Mouse (Mus musculus): Measurements from ENCODE around the gene Fgfr2. TPM values are rescaled to one million over a fixed set of nuclear protein-coding genes. Genes with fewer than 3 reads are reported as not detected.

Gene Fgfr2
- total RNA-seq, 1 experiment from 2014 or later: not detected

- no peak for ATAC-seq (replicated peaks in 1 of 2; ENCODE audit: insufficient read depth in 1 of 2, low FRiP score in 2 of 2, low TSS enrichment in 1 of 2, low read depth in 1 of 2, poor library complexity in 2 of 2, severe bottlenecking in 2 of 2)
Observed at GRCm38 (mm10) chr7:130327603-130328365, 2795.4 kb downstream of the Fgfr2 start.

GRCm38 (mm10) chr7:130325983-130326433 is 2797.1 kb downstream of the Fgfr2 start:
- ATAC-seq (replicated peaks in 1 of 2; ENCODE audit: insufficient read depth in 1 of 2, low FRiP score in 2 of 2, low TSS enrichment in 1 of 2, low read depth in 1 of 2, poor library complexity in 2 of 2, severe bottlenecking in 2 of 2): peak; percentile 29 to 44; a peak in 2 of 4 replicates

DNA sequence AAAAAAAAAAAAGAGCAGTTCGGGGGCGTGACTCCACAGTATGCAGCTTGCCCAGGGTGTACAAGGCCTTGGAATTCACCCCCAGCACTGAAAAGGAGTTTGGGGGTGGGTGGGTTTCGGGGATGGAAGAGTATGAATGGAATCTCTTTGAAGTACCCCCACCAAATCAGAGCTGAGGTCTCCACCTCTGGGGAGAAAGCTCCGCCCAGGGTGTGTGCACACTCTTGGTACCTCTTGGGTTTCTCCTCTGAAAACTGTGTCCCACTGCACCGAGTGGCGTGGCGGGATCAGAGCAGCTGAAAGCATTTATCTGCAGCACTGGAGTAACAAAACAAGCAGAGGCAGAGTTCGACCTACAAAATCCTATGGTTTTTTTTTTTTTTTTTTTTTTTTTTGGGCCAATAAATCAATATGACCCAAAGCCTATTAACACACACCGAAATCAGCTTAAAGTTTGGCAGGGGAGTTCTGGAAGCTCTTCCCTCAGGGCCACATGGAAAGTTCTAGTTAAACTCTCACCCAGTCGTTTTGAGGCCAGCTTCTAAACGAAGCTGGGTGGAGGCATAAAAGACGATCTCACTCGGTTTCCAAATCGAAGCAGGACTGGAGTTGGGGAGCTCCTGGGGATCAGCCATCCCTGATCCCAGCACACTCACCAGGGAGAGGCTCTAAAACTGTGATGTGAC is 2798.3 kb downstream of the Fgfr2 start:
- ATAC-seq (replicated peaks in 1 of 2; ENCODE audit: insufficient read depth in 1 of 2, low FRiP score in 2 of 2, low TSS enrichment in 1 of 2, low read depth in 1 of 2, poor library complexity in 2 of 2, severe bottlenecking in 2 of 2): no peak

- ATAC-seq (replicated peaks in 1 of 2; ENCODE audit: insufficient read depth in 1 of 2, low FRiP score in 2 of 2, low TSS enrichment in 1 of 2, low read depth in 1 of 2, poor library complexity in 2 of 2, severe bottlenecking in 2 of 2): no peak
Observed at GRCm38 (mm10) chr7:130323766-130324165, 2799.4 kb downstream of the Fgfr2 start.

- no peak for ATAC-seq (replicated peaks in 1 of 2; ENCODE audit: insufficient read depth in 1 of 2, low FRiP score in 2 of 2, low TSS enrichment in 1 of 2, low read depth in 1 of 2, poor library complexity in 2 of 2, severe bottlenecking in 2 of 2)
Observed at GRCm38 (mm10) chr7:130319799-130320556, 2803.2 kb downstream of the Fgfr2 start.

DNA sequence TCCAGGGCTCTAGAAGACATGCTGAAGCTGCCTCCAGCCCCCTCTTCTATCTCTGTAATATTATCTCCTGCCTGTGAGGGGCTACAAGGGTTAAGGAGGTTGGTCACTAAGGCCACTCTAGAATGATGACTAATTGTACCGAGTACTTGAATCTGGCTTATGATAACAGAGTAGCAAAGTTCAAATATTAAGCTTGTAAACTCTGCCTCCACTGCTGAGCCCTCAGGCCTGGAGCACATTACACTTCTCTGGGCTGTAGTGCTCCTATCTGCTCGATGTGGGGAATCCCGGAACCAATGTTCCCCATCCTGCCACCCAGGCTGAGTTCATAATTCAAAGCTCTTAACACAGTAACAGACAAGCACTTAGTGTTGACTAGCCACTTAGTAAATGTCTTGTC is 2806.9 kb downstream of the Fgfr2 start:
- no peak for ATAC-seq (replicated peaks in 1 of 2; ENCODE audit: insufficient read depth in 1 of 2, low FRiP score in 2 of 2, low TSS enrichment in 1 of 2, low read depth in 1 of 2, poor library complexity in 2 of 2, severe bottlenecking in 2 of 2)

GRCm38 (mm10) chr7:130315221-130315620 is 2807.9 kb downstream of the Fgfr2 start:
- no peak for ATAC-seq (replicated peaks in 1 of 2; ENCODE audit: insufficient read depth in 1 of 2, low FRiP score in 2 of 2, low TSS enrichment in 1 of 2, low read depth in 1 of 2, poor library complexity in 2 of 2, severe bottlenecking in 2 of 2)

- ATAC-seq (replicated peaks in 1 of 2; ENCODE audit: insufficient read depth in 1 of 2, low FRiP score in 2 of 2, low TSS enrichment in 1 of 2, low read depth in 1 of 2, poor library complexity in 2 of 2, severe bottlenecking in 2 of 2): no peak
Observed at GRCm38 (mm10) chr7:130314658-130315057, 2808.5 kb downstream of the Fgfr2 start.

DNA sequence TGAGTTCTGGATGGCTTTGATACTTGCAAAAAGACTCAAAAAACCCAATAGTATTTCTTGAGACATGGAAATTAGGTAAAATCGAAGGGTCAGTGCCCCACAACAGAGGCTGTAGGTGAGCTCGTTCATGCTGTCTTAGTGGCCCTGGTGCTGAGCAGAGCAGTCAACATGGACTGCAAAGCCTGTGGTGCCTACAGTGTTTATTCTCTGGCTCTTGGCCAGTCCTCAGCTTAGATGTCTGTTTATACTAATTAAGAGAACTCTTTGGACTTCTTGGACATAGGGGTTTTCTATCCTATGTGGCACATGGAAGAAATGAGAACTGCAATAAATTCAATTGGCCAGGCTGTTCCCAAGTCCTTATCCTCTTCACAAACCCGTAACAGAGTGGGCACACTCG is 2811.8 kb downstream of the Fgfr2 start:
- ATAC-seq (replicated peaks in 1 of 2; ENCODE audit: insufficient read depth in 1 of 2, low FRiP score in 2 of 2, low TSS enrichment in 1 of 2, low read depth in 1 of 2, poor library complexity in 2 of 2, severe bottlenecking in 2 of 2): no peak

- no peak for ATAC-seq (replicated peaks in 1 of 2; ENCODE audit: insufficient read depth in 1 of 2, low FRiP score in 2 of 2, low TSS enrichment in 1 of 2, low read depth in 1 of 2, poor library complexity in 2 of 2, severe bottlenecking in 2 of 2)
Observed at GRCm38 (mm10) chr7:130309180-130309579, 2814.0 kb downstream of the Fgfr2 start.

GRCm38 (mm10) chr7:130307036-130307435 is 2816.1 kb downstream of the Fgfr2 start:
- ATAC-seq (replicated peaks in 1 of 2; ENCODE audit: insufficient read depth in 1 of 2, low FRiP score in 2 of 2, low TSS enrichment in 1 of 2, low read depth in 1 of 2, poor library complexity in 2 of 2, severe bottlenecking in 2 of 2): no peak

- no peak for ATAC-seq (replicated peaks in 1 of 2; ENCODE audit: insufficient read depth in 1 of 2, low FRiP score in 2 of 2, low TSS enrichment in 1 of 2, low read depth in 1 of 2, poor library complexity in 2 of 2, severe bottlenecking in 2 of 2)
Observed at GRCm38 (mm10) chr7:130304642-130305041, 2818.5 kb downstream of the Fgfr2 start.

- no peak for ATAC-seq (replicated peaks in 1 of 2; ENCODE audit: insufficient read depth in 1 of 2, low FRiP score in 2 of 2, low TSS enrichment in 1 of 2, low read depth in 1 of 2, poor library complexity in 2 of 2, severe bottlenecking in 2 of 2)
Observed at GRCm38 (mm10) chr7:130303464-130303863, 2819.7 kb downstream of the Fgfr2 start.

- ATAC-seq (replicated peaks in 1 of 2; ENCODE audit: insufficient read depth in 1 of 2, low FRiP score in 2 of 2, low TSS enrichment in 1 of 2, low read depth in 1 of 2, poor library complexity in 2 of 2, severe bottlenecking in 2 of 2): no peak
Observed at GRCm38 (mm10) chr7:130300606-130301005, 2822.5 kb downstream of the Fgfr2 start.

- ATAC-seq (replicated peaks in 1 of 2; ENCODE audit: insufficient read depth in 1 of 2, low FRiP score in 2 of 2, low TSS enrichment in 1 of 2, low read depth in 1 of 2, poor library complexity in 2 of 2, severe bottlenecking in 2 of 2): no peak
Observed at GRCm38 (mm10) chr7:130298926-130299594, 2824.1 kb downstream of the Fgfr2 start.

- ATAC-seq (replicated peaks in 1 of 2; ENCODE audit: insufficient read depth in 1 of 2, low FRiP score in 2 of 2, low TSS enrichment in 1 of 2, low read depth in 1 of 2, poor library complexity in 2 of 2, severe bottlenecking in 2 of 2): no peak
Observed at GRCm38 (mm10) chr7:130291179-130291578, 2832.0 kb downstream of the Fgfr2 start.

GRCm38 (mm10) chr7:130289428-130289790 is 2833.7 kb downstream of the Fgfr2 start:
- no peak for ATAC-seq (replicated peaks in 1 of 2; ENCODE audit: insufficient read depth in 1 of 2, low FRiP score in 2 of 2, low TSS enrichment in 1 of 2, low read depth in 1 of 2, poor library complexity in 2 of 2, severe bottlenecking in 2 of 2)

Data from hematopoietic stem cell, adult 5-6 weeks (primary cell).